Mouse (Mus musculus) inflammation-experienced regulatory T-cells, adult 6 months (primary cell): ENCODE measurements around the gene Bbs9. TPM values are rescaled to one million over a fixed set of nuclear protein-coding genes. Genes with fewer than 3 reads are reported as not detected.
"Not testable (repeated sequence)": the region's sequence is repeated elsewhere in the genome, so short reads cannot be mapped to it uniquely, and the experiment has no call there.

Experiments
- ATAC-seq: one replicate; pipeline ENCODE4 v1.8.0; 2017
- polyA plus RNA-seq, 3 experiments: library from polyadenylated mRNA; unstranded; fragments of 100-300 nt; shearing (Covaris generic); gene quantifications; one replicate each; pipeline ENCODE4 v1.2.1; 2017

Gene Bbs9
- polyA plus RNA-seq, 3 experiments from 2014 or later: 9.0 to 16.0 (median 12.0) TPM

DNA sequence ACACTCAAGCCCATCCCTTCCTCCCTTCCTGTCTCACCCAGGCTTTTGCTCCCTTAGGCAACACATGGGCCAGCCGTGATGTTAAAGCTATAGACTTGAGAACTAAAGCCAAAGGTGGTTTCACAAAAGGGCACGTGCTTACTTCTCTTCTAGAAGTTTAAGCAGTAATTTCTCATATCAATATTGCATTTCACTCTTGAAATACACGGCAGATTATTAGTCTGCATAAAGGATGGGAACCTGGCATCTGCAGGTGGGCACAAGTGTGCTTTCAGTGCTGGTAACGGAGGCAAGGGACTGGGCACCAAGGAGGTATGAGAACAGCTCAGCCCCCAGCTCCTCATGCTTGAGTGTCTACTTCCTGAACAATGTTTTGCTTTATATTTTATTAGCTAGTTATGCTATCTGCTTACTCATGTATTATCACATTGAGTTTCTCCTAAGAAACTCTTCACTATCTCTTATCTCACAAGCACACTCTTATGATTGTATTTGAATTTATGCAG, 334.2 kb downstream of the Bbs9 start:
- no peak for ATAC-seq

DNA sequence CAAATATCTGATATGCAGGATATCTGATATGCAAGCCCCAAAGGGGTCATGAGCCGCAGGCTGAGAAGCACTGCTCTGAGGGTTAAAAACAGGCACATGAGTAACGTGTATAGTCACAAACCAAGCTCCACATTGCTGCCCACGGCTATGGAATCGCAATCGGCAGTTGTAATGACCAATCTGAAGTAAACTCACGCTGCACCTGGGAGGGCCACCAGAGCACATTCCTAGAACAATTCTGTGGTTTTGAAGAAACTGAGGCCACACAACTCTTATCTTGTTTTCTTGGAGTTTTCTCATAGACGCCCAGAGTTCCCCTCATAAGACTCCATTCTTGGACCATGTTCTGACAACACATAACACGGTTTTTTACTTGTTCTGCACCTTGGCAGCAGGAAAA, 334.9 kb downstream of the Bbs9 start:
- ATAC-seq: no peak

GRCm38 (mm10) chr9:22811931-22812330, 336.4 kb downstream of the Bbs9 start:
- no peak for ATAC-seq

- no peak for ATAC-seq
Observed at GRCm38 (mm10) chr9:22814407-22815092, 339.0 kb downstream of the Bbs9 start.

GRCm38 (mm10) chr9:22815093-22815458, 339.6 kb downstream of the Bbs9 start:
- ATAC-seq: no peak

- ATAC-seq: no peak
Observed at GRCm38 (mm10) chr9:22819539-22819938, 344.0 kb downstream of the Bbs9 start.

- no peak for ATAC-seq
Observed at GRCm38 (mm10) chr9:22820646-22821185, 345.2 kb downstream of the Bbs9 start.

DNA sequence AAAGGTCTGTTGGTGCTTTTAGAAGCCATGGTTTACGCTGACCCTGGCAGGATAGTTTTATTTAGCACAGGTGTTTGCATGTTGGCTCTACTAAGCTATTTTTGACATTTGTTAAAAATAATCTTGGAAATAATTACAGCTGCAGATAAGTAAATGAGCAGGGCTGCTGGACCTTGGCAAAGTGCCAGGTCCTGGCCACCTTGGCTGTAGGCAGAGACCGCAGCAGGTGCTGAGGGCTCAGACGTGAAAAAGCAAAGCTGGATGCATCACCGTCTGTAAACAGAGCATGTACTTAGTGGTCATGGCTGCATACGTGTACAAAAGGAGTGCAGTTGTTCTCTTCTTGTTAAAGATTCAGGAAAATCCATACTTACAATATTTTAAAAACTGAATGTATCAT, 347.3 kb downstream of the Bbs9 start:
- no peak for ATAC-seq

GRCm38 (mm10) chr9:22823856-22824255, 348.3 kb downstream of the Bbs9 start:
- no peak for ATAC-seq

DNA sequence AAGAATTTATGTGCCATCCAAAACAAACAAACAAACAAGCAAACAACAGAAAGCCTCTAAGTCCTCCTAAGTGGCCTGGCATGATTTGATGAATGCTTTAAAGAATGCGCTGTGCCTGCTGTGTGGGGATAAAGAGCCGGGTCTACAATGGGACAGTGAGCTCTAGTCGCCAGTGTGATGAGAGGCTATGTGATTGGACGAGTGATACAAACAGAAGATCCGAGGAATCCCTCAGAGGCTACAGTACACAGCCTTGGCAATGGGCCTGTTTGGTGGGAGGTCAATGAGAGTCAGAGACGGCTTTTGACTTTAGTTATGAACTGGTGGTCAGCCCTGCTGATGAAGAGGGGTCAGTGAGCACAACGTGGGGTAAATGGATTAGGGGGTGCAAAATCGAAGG, 349.4 kb downstream of the Bbs9 start:
- no peak for ATAC-seq

DNA sequence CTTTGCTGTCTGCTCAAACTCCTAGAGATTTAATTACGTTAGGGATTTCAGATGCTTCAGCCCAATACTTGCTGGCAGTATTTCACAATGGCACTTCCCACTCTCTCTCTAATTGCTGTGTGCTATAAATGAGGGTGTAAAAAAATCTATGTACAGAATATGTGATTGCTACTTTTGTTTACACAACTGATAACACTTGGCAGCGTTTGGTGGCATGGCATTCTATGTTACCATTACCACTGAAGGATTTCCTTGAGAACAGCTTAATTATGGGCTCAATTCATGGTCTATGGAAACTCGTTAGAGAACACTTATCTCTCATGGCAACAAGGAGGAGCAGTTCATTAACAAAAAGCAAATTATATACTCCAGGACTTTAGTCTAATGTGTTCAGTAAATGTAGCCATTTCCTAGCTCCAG, 351.1 kb downstream of the Bbs9 start:
- no peak for ATAC-seq

- no peak for ATAC-seq
Observed at GRCm38 (mm10) chr9:22827176-22827770, 351.8 kb downstream of the Bbs9 start.

DNA sequence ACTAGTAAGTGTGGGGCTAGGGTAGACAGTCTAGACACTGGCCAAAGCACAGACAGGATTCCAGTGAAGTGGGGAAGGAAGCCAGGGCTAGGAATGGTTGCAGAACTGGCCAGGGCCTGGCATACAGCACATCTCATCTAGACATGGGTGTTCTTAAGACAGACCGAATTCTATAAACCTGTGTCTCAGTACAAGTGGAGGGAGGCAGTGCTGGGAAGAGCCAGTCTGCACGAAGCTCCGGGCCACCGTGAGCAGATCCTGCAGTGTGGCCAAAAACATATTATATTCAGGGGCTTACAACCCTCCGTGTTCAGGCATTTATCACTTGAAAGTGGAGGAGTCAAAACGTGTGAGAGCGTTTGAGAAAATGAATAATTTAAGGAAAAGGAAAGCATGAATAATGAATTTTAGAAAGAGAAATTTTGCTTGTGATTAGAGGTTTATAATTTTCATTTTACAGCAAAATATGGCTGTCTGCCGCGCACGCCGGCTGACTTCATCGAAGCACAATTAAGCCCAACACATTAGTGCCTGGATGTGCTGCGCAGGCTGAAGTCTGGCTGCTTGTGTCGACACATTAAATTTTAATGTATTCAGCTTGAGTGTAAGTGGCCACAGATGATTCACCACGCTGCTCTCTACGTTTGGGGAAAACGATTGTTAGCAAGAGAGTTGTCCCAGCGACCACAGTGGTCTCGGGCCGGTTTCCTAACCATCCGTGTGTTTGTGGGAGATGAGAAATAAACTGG, 353.9 kb downstream of the Bbs9 start:
- no peak for ATAC-seq

- ATAC-seq: no peak
Observed at GRCm38 (mm10) chr9:22834994-22835512, 359.5 kb downstream of the Bbs9 start.

- no peak for ATAC-seq
Observed at GRCm38 (mm10) chr9:22837000-22837399, 361.5 kb downstream of the Bbs9 start.

DNA sequence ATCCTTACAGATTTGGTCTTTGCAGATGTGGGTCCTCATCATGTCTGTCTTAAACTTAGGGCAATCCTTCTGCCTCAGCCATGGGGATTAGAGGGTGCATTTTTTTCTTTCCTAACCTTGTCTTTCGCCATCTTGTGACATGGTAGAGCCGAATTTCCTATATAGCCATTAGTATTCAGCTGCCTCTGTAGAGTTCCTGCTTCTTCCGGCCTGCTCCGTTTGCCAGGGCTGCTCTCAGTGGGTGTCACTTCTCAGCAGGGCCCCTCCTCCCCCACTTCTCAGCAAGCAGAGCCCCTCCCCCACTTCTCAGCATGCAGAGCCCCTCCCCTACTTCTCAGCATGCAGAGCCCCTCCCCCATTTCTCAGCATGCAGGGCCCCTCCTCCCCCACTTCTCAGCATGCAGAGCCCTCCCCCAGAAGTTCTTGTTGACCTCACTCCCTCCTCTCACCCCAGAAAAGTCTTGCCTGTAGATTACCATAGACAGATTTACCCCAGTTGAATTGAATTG, 362.2 kb downstream of the Bbs9 start:
- no peak for ATAC-seq

- ATAC-seq: no peak
Observed at GRCm38 (mm10) chr9:22846048-22846447, 370.5 kb downstream of the Bbs9 start.

DNA sequence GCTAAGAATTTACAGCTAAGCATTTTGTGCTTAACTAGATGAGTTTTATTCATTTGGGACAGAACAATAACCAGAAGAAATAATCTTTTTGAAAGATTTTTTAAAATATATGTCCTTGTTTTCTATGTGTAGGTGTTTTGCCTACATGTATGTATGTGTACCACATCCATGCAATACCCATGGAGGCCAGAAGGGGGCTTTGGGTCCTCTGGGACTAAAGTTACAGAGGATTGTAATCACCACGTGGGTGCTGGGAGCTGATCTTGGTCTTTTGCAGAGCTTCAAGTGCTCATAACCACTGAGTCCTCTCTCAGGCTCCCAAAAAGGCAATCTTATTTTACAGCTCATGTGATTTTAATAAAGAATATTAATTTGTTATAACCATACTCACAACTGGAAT, 371.3 kb downstream of the Bbs9 start:
- ATAC-seq: no peak

DNA sequence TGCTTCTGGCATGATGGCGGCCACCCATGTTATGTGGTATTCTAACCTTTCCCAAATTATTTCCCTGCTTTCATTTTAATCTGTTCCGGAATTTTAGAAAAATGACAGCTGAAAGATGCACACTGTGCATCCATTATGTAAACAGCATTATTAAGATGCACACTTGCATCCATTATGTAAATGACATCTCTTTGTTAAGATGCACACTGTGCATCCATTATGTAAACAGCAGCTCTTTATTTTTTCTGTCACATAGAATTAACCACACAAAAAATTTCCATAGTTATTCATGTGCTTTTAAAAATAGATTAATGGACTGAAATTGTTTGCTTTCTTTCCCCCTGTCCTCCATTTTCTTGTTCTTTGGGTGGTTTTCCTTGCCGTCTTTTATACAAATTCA, 373.3 kb downstream of the Bbs9 start:
- ATAC-seq: no peak

- ATAC-seq: no peak
Observed at GRCm38 (mm10) chr9:22849212-22849611, 373.7 kb downstream of the Bbs9 start.

GRCm38 (mm10) chr9:22869147-22869546, 393.6 kb downstream of the Bbs9 start:
- ATAC-seq: not testable (repeated sequence)

GRCm38 (mm10) chr9:22870661-22871060, 395.1 kb downstream of the Bbs9 start:
- no peak for ATAC-seq

GRCm38 (mm10) chr9:22875231-22875630, 399.7 kb downstream of the Bbs9 start:
- no peak for ATAC-seq
